Mouse (Mus musculus): Measurements from ENCODE around the gene Tpm4. TPM values are rescaled to one million over a fixed set of nuclear protein-coding genes. Genes with fewer than 3 reads are reported as not detected.
"Not testable (repeated sequence)": the region's sequence is repeated elsewhere in the genome, so short reads cannot be mapped to it uniquely, and the experiment has no call there.

Tpm4 gene
- total RNA-seq (2022), result 10 to 100 TPM; 28.9 to 32.3 (median 30.2) TPM

DNA sequence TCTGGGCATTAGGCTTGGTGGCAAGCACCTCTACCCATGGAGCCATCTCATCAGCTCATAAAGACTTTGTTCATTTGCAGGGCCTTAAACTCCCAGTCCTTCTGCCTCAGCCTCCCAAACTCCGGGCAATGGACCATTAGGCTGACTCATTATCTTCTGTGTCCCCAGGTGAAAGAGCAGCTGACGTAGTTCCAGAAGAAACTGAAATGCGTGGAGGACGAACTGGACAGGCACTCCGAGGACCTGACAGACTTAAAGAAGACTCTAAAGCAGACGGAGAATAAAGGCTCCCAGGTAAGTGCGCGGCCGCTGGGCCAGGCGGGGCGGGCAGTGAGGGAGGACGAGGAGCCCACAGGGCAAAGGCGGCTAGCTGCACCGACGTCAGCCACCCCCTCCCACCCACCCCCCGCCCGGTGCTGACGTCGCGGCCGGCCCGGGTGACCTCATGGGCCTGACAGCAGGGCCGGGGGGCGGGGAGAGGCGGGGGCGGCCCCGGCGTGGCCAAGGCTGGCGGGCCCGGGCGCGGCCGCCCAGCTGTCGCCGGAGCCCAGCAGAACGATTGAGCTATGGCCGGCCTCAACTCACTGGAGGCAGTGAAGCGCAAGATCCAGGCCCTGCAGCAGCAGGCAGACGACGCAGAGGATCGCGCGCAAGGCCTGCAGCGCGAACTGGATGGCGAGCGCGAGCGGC lies at the start of gene Tpm4:
Gene Tpm4 (plus strand): TSS at position 220 of the 690 bp plus-strand sequence.
- DNase-seq (ENCODE audit: low spot score in 2 of 2), result peak in 1 of 2 experiments; percentile 16

DNA sequence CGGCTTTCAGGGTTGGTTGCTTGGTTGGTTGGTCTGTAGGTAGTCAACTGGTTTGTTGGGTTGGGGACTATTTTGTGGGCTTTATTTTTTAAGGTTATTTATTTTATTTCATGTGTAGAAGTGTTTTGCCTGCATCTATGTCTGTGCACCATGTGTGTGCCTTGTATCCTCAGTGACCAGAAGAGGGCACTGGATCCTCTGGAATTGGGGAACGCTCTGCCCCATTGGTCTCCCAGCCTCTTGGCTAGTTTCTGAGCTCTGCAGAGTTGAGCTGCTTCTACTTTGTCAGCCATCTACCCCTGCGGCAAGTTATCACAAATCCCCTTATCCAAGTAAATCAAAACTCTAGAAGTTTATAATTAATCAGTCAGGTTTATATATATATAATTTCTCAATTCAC lies 47.2 kb upstream of the Tpm4 start:
- DNase-seq (ENCODE audit: low spot score in 2 of 2), result not testable (repeated sequence)

DNA sequence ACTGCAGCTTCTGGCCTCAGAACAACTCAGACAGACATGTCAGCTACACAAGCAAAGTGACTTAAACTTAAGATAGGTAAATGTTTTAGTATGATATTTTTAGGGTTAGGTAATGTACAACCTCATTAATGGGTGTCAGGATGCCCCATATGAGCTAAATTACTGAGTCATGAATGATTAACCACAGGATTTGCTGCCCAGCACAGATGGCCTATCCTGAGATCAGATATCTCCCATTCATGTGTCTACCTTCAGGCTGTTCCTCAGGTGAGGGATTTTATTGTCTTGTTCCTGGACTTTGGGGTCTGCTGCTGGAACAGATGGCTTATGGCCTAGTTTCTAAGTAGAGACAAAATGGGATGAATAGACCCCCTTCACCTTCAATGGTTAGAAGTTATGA lies 38.1 kb upstream of the Tpm4 start:
- not testable (repeated sequence) for DNase-seq (ENCODE audit: low spot score in 2 of 2)

GRCm38 (mm10) chr8:72099377-72100103 lies 35.2 kb upstream of the Tpm4 start:
- not testable (repeated sequence) for DNase-seq (ENCODE audit: low spot score in 2 of 2)

DNA sequence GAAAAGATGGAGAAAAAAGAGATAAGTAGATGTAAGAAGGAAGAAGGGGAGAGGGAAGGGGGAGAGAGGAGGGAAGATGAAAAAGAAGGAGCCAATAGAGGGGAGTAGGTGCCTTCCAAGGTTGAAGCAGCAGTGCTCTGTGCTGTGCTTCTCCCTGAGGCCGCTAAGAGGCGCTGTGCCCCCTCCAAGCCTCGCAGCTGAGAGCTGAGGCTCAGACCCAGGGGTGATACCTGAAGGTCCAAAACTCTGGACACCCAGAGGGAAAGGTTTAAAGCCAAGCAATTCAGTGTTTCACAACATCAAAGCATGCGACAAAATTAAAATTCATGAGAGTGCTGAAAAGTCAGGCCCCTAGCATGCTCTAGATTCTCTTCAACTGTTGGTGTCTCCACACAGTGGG lies 29.6 kb upstream of the Tpm4 start:
- no peak for DNase-seq (ENCODE audit: low spot score in 2 of 2)

GRCm38 (mm10) chr8:72106740-72107139 lies 28.0 kb upstream of the Tpm4 start, which contains the start of gene Olfr374:
Gene Olfr374, plus strand, starts transcription at chr8:72107040.
- DNase-seq (ENCODE audit: low spot score in 2 of 2), result no peak

DNA sequence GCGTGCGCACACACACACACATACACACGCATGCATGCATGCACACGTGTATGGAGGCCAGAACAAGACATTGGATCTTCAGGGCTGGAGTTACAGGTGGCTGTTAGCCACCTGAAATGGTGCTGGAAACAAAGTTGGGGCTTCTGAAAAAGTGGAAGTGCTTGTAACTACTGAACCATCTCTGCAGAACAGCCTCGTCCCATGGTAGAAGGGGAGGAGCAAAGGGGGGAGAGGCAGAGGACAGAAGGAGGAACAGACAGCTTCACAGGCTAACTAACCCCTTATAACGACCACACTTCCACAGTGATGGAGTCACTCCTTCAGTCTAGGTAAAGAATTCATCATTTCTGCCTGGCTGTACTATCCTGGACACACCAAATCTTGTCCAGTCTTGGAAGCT lies 23.9 kb upstream of the Tpm4 start:
- no peak for DNase-seq (ENCODE audit: low spot score in 2 of 2)

DNA sequence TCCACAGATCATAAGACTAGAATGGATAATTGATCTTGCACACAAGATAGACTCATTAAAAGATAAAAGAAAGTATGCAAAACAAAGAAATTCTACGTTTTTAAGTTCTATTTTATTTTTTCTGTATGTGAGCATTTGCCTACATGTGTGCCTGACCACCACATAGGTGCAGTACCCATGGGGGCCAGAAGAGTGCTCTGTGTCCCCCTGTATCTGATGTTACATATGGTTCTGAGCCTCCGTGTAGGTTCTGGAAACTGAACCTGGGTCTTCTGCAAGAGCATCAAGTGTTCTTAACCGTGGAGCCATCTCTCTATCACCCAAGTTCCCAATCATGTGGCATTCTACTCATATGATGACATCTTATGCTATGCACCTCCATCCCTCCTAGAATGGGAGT lies 22.3 kb upstream of the Tpm4 start:
- DNase-seq (ENCODE audit: low spot score in 2 of 2), result no peak

DNA sequence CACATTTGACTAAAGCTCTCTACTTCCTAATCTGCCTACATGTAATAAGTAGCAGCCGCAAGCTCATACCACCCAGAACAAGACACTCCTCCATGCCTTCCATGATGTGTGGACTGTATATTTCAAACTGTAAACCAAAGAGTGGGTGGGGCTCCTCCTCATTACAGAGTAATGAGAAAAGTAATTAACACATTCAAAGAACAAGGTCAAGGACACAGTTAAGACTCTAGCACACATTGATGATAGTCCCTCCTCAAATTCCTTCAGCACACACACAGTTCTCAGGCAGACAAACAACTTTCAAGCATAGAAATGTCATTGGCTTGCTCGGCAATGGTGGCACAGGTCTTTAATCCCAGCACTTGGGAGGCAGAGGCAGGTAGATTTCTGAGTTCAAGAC lies 19.6 kb upstream of the Tpm4 start:
- DNase-seq (ENCODE audit: low spot score in 2 of 2), result no peak

DNA sequence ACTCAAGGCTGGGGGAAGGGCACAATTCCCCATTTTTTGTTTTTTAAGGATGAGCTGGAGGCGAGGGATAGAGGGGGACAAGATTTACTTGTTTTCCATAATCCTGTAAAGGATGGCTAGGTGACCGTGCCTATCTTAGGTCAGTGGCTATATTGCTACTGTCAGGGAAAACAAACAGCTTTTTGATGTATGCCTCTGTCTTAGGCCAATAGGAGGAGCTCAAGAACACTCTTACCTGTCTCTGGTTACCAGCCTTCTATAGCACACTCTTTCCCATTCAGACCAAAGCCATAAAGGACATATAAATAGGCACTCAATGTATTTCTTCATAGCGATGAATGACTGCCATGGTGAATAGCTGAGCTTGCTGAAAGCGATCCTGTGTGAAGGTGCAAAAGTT lies 16.2 kb upstream of the Tpm4 start:
- DNase-seq (ENCODE audit: low spot score in 2 of 2), result no peak

DNA sequence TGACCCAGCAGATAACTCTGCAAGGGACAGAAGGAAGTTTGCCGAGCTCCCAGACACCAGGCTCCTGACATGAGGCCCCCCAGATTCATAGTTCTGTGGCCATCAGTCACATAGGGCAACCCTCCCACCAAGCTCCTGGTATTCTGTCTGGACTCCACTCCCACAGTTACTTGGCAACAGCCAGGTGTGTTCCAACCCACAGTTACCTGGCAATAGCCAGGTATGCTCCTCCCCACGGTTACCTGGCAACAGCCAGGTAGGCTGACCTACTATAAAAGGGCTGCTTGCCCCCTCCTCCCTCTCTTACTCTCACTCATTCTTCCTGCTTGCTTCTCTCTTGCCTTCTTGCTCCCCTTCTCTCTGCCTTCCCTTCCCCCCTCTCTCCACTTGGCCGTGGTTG lies 13.3 kb upstream of the Tpm4 start:
- not testable (repeated sequence) for DNase-seq (ENCODE audit: low spot score in 2 of 2)

DNA sequence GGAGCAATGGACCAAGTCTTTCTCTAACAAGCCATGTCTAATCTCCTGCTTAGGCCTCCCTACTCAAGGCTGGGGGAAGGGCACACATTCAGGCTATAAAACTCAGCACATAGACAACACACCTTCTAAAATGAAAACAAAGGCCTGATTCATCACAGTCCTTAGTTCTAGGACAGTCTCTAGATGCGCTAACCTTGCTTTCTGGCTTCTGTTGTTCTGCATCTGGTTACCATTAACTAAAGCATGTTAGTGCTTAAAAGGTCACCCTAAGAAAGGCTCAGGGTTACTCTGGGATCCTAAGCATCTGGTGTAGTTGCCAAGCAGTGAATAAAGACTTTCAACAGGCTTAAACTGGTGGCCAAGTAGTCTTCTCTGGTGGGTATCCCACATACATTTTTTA lies 12.8 kb upstream of the Tpm4 start:
- DNase-seq (ENCODE audit: low spot score in 2 of 2), result no peak

- DNase-seq (ENCODE audit: low spot score in 2 of 2), result no peak
These were observed 6.9 kb upstream of the Tpm4 start for GRCm38 (mm10) chr8:72127834-72128233.

DNA sequence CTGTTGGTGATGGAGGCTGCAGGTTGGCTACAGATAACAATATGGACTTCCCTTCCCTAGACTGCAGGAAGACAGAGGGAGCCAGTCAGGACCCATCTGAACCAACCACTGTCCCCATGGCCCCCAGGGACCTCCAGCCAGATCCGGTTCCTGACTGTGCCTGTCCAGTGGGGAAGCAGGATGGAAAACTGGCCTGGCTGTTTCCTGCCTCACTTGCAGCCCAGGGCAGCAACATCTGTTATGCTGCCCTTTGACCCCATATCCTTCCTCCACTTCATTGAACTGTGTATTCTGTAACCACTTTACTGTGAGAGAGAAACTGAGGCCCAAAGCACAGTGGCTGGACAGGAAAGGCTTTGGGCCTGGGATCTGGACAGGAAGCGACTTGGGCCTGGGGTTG lies 3.5 kb upstream of the Tpm4 start:
- DNase-seq (ENCODE audit: low spot score in 2 of 2), result no peak

GRCm38 (mm10) chr8:72131901-72132300 lies 2.9 kb upstream of the Tpm4 start:
- DNase-seq (ENCODE audit: low spot score in 2 of 2), result no peak

DNA sequence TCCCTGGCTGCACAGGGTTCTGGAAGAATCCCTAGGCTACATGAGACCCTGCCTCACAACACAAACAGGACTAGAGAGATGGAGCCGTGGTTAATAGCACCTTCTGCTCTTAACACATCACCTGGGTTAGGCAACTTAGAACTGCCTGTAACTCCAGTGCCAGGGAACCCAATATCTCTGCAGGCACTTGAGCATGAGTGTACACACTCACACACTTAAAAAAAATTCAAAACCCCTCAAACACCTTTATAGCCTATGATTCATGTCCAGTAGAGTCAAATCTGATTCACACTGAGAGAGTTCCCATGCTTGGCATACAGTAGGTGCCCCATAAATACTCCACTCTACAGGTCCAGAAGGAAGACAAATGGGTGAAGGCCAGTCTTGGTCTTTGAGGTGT lies 2.4 kb upstream of the Tpm4 start:
- no peak for DNase-seq (ENCODE audit: low spot score in 2 of 2)

DNA sequence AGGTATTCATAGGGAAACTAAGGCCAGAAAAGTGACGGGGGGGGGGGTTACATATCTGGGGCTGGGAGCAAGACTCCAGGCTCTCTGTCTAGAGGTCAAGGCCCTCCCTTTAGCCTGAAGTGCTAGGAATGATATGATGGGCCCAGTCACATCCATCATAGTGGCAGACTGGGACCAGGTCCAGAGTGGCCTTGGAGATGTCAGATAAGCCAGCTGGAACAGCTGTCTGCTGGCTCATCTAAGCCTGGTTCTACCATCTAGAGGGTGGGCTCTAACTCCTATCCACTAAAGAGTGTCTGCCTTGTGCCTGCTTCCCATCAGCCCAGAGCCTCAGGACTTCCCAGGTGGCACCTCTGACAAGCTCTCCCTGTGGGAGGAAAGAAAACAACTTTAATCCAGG lies 1.9 kb upstream of the Tpm4 start:
- no peak for DNase-seq (ENCODE audit: low spot score in 2 of 2)

DNA sequence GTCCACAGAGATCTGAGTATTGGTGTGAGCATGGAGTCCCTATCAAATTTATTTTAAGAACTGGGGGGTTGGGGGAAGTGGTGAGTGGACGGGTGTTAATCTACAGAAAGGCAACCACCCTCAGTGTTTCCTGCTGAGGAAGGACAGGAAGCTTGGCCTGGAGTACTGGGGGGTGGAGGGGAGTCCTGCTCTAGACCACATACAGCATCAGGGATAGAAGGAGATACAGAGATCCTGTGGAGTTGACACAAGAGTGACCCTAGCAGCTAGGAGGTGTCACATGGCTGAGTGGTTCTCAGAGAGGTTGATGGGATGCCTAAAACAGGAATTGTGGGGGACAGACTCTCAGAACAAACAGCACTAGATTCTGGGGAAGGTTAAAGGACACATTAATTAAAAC lies 1.3 kb upstream of the Tpm4 start:
- no peak for DNase-seq (ENCODE audit: low spot score in 2 of 2)

DNA sequence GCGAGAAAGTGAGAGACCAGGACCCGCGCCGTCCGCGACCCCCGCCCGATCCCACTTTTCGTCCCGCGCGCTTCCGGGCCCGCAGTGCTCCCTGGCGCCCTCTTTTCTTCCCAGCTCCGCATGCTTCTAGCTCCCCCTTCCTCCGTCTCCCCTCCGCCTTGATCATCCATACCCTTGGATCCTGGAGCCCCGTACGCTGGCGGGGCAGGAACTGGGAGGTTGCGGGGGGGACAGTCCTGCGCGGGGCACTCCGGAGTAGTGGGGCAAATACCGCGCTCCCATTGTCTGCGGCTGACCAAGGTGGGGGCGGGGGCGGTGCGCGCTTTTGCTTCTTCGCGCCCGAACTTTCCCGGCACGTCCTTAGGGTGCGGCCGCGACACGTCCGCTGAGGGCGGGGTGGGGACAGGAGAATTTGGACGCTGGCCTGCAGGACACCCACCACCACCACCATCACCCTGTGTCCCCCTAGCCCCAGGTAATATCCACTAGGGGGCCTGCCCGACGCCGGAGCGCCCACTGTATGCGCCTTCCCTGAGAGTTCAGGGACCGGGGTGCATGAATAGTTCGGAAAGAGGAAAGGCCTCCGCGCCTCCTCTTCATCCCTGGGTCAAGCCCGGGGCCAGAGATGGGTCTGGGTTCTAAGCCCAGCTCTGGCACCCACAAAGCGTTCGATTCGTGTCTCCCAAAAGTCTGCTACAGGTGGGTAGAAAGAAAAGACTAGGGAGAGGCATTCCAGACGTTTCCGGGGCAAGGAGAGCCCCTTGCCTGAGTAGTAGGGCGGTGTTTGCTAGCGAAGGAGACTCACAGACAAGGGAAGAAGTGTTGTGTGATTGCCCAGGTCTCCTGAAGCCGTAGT lies 899 bp downstream of the Tpm4 start:
- no peak for DNase-seq (ENCODE audit: low spot score in 2 of 2)

GRCm38 (mm10) chr8:72136302-72136978 lies 1.7 kb downstream of the Tpm4 start:
- no peak for DNase-seq (ENCODE audit: low spot score in 2 of 2)

DNA sequence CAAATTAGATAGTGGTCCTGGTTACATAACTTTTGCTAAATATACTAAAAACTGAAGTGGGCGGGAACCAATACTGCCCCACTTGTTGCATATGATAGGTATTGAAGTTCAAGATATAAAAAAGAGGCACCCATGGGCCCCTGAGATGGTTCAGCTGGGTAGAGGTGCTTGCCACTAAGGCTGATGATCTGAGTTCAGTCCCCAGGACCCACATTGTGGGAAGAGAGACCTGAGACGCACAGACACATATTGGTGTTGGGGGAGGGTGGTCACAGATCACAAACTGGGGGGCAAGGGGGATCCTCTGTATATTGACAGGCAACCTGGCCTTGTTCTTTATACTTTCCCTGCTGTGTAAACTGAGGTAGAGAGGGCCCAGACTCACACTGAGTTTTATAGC lies 2.7 kb downstream of the Tpm4 start:
- DNase-seq (ENCODE audit: low spot score in 2 of 2), result no peak

- DNase-seq (ENCODE audit: low spot score in 2 of 2), result no peak
These were observed 3.7 kb downstream of the Tpm4 start for GRCm38 (mm10) chr8:72138456-72138855.

Measured in layer of hippocampus, adult 8-10 months (tissue).